Mouse (Mus musculus) regulatory T cell (primary cell): ENCODE measurements around the gene Cdk2.

ENCODE experiments used
- in situ Hi-C: fragments of 300-600 bp; cut with MboI, MseI; formaldehyde crosslinking; loops from one replicate; pipeline ENCODE4 v1.15.1; 2025; ENCODE audit warnings: high pct_unique_total_duplicates

Cdk2 gene

DNA sequence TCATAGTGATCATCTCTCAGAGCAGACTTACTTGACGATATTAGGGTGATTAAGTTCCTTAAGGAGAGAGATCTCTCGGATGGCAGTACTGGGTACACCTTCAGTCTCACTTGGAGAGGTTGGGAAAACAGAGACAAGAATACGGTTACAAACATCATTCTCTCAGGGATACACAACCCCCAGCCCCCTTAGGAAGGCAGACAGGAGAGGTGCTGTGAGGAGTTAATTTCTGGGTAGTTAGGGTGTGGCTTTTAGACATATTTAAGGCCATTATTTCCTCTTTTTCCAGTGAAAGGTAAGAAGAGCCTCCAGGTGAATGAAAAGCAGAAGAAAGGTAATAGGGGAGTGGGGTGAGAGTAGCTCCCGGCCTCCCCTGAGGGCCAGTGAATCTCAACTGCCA, 936 bp downstream of the Cdk2 start, which contains the start of gene Pmel:
Gene Pmel, plus strand, starts transcription at position 301 of the 400 bp plus-strand sequence.
- in situ Hi-C loops = no loop called here

DNA sequence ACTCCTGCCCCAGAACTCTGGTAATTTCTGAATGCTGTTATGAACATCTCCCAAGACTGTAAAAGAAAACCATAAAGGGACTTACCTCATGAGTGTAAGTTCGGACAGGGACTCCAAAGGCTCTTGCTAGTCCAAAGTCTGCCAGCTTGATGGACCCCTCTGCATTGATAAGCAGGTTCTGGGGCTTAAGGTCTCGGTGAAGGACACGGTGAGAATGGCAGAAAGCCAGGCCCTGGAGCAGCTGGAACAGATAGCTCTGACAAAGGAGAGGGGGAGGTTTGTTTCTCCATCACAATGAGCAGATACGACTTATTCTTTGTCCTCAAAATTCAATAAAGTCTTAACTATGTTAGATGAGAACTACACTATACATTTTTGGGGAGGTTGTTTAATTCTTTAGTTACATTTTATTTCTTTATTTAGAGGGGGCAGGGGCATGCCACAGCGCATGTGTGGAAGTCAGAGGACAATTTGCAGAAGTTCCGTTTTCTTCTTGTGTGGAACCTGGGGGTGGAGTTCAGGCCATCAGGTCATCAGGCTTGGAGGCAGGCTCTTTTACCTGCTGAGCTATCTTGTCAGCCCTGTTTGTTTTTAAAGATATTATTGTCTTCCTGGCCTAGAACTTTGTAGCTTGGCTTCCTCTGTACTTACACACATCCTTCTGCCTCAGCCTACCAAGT, 2.4 kb downstream of the Cdk2 start:
- in situ Hi-C loops = no loop called here

DNA sequence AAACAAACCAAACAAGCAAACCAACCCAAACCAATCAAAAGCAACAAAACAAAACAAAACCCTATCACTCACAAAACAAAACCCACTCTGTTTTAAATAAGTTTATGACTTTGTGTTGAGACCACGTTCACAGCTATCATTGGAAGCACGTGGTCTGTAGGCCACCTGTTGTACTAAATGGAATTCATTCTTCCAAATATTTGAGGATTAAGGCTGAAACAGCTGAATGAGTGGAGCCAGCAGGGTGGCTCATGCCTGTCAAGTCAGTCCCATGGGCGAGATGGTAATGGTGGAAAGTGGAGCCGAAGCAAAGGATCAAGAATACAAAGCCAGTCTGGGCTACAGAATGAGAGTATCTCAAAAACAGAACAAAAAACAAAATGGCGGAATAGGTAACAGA, 4.1 kb downstream of the Cdk2 start:
- in situ Hi-C loops = no loop called here

DNA sequence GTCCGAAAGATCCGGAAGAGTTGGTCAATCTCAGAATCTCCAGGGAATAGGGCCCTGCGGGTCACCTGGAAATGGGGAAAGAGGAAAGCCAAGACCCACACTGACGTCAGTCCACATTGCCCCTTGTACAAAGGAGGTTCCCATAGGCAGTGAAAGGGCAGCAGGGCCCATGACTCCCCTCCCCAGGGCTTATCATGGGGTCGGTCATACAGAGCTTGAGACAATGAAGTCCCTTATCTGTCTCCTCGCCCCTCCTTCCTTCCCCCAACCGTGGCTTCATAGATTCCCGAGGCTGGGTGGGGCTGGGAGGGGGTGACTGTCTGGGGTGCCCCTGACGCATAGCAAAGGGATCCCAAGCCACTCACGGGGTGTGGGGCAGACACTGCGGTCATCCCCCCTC, 5.2 kb downstream of the Cdk2 start:
- in situ Hi-C loops = no loop called here

DNA sequence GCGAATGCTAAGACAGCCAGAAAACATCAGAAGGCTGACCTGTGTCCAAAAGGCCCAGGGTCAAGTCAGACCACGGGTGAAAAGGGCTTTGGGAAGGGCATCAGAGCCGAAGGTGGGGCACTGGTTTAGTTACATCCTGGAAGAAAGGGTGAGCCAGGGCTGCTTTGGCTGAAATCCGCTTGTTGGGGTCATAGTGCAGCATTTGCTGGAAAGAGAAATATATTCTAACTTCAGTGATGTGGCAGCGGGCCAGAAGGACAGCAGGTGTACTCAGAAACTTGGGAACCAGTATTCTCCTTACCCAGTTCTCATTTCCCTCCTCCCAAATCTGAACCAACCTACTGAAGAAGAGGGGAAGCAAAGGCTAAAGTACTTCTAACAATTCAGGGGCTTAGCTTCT, 5.8 kb downstream of the Cdk2 start:
- in situ Hi-C loops = no loop called here

DNA sequence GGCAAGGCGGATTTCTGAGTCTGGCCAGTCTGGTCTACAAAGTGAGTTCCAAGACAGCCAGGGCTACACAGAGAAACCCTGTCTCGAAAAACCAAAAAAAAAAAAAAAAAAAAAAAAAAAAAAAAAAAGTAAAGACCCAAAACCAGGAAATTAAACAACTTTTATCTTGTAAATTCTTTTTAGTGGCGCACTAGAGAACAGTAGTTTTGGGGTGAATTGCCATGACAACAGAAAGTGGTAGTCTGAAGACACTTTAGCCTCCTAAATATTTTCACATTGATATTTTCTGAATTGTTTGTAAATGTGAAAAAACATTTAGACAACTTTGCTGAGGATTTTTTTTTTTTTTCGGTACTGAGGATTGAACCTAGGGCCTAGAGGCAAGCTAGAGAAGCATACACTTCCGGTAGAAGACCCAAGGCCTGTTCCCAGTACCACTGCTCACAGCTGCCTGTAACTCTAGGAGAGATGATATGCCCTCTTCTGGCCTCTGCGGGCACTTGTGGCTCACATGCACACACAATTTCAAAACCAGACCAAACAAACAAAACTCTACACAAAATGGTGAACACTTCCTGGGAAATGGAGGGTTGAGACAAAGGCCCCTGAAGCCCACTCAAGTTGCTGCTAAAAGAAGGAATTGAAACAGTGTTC, 7.6 kb downstream of the Cdk2 start:
- in situ Hi-C loops = no loop called here

DNA sequence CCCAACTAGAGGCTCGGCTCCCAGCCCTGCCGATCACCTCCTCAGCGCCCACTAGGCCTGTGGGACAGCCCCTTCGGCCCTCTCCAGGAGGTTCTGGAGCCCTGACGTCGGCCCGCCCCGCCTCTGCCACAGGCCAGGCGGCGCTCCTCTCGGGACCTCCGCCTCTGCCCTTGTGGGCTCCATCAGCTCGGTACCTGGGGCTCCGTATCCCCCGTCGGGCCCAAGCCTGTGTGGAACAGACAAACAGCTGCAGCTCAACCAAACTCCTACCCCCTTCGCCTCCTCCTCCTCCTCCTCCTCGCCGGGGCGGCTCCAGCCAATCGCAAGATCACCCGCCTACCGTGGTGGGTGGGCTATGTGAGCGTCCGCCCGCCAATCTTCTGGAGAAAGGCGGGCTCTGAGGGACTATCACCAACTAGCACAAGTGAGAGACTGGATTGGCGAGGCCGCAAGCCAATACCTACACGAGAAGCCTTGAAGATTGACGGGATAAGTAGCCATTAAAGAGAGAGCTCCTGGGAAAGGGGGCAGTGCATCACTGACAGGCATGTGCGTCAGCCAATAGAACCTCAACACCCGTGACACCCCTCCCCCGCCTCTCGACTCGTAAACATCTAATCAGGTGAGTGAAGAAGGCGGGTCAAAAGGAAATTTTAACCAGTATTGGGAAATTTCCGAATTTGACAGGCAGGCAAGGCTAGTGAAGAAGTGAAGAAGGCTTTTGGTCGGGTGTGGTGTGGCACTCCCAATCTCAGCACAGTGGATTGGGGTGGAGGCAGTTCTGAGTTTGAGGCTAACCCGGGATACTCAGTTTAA, 8.6 kb downstream of the Cdk2 start, which contains the start of gene Rab5b:
Gene Rab5b, minus strand, starts transcription at position 273 of the 816 bp plus-strand sequence.
- in situ Hi-C loops = no loop called here

DNA sequence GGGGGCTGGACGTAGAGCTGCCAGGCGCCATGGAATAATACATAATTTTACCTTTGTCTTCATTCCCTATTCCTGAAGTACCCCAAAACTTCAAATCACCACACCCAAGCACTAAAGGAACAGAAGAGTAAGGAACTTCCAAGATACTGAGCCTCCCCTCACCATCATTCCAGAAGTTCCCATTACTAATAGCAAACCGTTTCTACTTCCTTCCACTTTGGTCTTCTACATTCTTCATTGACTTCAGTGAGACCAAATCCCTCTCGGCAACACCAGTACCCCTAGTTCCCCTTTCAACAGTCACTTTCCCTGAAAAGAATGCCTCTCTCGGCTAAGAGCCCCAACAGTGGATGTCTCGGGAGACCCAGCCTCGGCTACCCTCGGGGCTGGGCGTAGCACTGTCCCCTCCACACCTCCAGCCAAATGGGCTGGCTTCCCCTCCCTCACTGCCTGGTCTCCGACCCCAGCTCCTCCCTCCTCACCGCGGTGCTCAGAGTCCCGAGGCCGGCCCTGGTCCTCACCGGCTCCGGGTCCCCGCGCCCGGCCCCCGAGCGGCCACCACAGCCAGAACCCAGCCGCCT, 9.3 kb downstream of the Cdk2 start:
- in situ Hi-C loops = no loop called here

DNA sequence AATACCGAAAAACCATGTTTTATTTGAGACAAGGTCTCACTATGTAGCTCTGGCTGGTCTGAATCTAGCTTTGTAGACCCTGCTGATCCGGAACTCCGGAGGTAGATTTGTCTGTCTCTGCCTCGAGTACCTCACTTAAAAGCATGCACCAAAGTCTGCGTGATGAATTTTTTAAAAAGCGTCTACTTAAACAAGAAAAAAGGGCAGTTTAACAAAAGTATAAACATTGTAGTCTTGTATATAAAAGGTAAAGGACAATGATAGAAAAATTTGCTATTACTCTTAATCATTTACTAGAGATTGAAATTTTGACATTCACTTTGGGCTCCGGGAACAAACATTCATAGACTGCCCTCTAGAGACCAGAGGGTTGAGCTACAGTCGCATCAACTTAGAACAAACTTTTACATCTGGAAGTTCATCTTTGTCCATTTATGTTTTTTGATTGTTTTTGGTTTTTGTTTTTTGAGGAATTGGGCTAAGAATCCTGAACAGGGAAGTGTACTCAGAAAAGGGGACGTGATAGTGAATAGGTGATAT, 30.3 kb downstream of the Cdk2 start:
- in situ Hi-C loops = loop anchor here (5.0 kb wide), 1 partner anchor 47 kb away; the partner anchor contains the start of gene Rps26

DNA sequence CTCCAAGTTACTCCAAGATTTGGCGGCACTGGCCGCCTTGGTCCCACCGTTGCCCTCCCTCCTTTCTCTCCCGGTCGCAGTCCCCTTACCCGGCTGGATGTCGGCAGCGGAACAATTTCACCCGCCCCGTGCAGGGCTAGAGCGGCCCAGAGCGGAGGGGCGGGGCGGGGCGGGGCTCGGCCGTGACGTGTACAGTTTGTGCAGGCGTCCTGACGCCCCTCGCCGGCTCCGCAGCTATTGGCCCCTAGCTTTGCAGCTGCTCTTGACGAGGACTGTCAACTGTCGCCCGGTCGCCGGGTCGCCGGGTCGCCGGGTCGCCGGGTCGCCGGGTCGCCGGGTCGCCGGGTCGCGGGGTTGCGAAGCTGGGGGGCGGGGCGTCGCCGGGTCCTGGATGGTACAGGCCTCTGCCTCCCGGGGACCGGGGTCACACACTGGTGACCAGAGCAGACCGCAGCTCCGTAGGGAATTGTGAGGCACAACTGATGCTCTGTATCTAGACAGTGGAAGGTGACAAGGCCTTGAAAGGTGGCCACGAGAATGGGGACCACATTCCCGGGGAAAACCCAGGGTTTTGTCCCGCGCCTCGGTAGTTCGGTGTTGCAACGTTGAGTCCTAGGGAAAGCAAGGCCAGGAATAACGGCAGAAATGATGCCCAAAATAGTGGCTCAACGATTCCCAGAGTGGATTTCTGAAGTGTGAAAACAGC, 30.9 kb downstream of the Cdk2 start, which contains the start of gene Suox:
Gene Suox, minus strand, starts transcription at position 311 of the 706 bp plus-strand sequence.
- in situ Hi-C loops = loop anchor here (5.0 kb wide), 1 partner anchor 47 kb away; the partner anchor contains the start of gene Rps26

DNA sequence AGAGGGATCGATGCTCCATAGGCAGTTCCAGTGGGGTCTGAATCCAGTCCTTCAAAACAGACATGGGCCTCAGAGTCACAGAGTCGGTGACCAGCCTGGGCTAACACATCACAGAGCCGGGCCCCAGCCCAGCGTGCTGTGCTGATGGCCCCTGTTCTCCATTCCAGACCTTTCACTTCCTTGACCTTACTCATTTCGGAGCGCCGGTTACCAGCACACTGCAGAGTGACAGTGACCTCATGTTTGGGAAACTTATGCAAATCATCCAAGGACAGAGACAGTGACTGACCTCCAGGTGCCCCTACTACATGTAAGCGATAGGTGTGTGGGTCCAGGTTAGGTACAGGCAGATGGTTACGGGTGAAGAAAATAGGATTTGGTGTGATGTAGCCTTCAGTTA, 33.7 kb downstream of the Cdk2 start:
- in situ Hi-C loops = loop anchor here (5.0 kb wide), 1 partner anchor 44 kb away; the partner anchor contains the start of gene Rps26

DNA sequence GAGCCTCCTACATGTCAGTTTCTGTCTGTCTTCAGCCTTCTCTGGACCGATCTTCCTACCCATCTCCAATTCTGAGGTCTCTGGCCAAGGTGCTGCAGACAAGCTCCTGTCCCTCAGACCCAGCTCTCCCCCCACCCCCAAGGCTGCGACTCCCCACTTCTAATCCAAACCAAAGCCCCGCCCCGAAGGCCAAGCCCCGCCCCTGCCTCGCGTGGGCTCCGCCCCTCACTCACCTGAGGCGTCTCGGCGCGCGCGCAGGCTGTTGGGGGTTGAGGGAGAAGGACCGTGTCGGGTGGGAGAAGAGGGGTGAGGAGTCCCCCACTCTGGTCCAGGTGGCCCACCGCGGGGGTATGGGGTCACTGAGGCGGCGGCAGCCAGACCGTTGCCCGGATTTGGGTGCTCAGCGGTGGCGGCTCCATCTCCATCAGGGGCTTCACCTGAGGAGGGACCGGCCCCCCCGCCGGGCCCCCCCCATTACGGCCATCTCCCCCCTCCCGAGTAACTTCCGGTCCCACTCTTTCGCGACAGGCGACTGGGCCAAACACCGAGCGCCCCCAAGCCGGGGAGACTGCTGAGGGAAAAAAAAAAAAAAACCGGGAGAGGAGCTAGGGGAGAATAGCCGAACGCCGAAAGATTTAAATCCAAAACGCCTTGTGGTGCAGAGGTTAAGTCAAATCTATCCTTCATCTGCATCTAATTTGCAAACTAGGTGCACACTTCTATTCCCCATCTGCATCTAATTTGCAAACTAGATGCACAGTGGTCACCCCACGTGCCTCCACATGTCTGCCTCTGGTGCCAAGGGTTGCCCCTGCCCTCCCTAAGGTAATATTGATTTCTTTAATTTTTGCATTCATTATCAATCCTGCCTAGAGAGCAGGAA, 35.8 kb downstream of the Cdk2 start:
- in situ Hi-C loops = no loop called here

DNA sequence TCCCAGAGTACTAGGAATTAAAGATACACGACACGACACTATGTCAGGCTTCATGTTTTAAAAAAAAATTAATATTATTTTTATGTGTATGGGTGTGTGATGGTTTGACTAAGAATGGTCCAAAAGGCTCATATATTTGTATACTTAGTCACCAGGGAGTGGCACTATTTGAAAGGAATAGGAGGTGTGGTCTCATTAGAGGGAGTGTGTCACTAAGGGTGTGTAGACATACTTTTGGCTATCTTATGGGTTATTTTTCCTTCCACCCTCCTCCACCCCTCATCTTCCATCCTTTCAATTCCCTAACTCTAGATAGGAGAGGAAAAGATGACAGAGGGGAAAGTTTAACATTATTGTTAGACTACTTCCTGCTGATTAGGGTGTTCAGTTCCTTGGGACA, 39.0 kb downstream of the Cdk2 start:
- in situ Hi-C loops = no loop called here

DNA sequence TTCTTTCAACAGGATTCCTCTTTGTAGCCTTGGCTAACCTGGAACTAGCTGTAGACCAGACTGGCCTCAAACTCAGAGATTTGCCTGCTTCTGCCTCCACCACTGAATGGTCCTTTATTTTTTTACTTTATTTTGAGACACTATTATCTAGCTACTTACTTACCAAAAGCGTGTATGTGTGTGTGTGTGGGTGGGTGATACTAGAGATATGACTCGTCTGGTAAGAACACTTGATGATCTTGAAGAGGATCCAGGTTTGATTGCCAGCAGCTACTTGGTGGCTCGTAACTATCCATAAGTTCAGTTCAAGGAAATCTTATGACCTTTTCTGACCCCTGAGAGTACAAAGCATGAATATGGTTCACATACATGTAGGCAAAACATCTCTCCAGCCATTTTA, 39.5 kb downstream of the Cdk2 start:
- in situ Hi-C loops = no loop called here

DNA sequence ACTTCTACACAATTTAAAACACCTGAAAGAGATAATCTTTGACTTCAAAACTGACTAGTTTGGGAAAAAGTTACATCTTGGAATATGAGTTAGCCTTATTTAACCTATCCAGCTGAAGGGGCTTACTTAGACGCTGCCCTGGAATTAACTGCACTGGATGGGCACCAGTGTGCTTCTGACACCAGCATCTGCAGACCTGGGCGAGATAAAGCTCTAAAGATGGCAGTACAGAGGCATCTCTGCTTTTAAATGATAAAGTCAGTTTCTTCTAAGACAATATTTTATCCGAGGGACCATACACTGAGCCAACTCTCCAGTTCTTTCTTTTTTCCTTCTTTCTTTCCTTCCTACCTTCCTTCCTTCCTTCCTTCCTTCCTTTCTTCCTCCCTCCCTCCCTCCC, 40.0 kb downstream of the Cdk2 start:
- in situ Hi-C loops = no loop called here

DNA sequence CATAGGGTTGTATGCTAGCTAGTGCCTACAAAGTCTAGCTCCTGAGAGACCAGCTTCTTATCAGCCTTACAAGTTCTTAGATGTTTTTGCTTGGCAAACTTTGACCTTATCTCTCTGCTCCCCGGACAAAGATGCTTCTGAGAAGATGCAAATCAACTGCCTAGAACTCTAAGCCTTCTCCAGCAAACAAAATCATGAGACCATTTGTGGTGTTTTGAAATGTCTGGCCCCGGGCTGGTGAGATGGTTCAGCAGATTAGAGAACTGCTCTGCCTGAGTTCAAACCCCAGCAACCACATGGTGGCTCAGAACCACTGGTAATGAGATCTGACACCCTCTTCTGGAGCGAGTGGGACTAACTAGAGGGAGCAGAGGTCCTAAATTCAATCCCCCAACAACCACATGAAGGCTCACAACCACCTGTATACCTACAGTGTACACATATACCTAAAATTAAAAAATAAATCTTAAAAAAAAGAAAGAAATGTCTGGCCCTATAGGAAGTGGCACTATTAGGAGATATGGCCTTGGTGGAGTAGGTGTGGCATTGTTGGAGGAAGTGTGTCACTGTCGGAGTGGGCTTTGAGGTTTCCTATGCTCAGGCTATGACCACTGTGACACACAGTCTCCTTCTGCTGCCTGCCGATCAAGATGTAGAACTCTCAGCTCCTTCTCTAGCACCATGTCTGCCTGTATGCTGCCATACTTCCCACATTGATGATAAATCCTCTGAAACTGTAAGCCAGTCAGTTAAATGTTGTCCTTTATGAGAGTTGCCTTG, 41.2 kb downstream of the Cdk2 start:
- in situ Hi-C loops = no loop called here

DNA sequence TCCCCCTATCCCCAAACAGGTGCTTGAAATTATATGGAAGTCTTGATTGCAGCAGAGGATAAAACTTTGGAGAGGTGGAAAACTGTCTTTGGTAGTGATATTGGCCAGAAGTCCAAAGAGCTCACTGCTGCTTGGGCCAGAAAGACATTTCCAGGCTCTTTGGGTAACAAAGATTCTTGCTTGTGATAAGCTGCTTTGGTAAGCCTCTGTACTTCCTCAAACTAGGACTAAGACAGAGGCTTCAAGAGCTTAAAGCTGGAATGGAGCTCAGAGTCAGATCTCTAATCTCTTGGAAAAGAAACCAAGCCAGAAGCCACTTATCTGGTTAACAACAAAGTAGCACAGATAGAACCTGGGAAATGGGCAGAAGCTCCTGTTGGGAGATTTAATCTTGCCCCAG, 42.4 kb downstream of the Cdk2 start:
- in situ Hi-C loops = no loop called here

DNA sequence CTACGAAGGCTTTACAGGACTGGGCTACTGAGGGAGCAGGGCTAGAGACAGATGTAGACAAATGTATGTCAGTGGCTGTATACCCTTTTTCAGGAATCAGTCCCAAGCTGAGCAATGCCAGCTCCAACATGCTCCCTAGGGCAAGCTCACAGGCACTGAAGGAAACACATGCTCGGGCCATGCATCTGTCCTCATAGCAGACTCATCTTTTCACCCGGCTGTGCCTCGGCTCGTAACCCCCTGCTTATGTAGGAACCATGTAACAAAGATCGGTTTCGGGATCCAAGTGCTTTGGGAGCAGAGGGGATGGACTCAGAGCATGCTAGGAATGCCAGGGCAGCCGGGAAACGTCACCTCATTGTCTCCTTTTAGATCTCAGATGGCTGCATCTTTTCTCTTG, 45.3 kb downstream of the Cdk2 start:
- in situ Hi-C loops = no loop called here

DNA sequence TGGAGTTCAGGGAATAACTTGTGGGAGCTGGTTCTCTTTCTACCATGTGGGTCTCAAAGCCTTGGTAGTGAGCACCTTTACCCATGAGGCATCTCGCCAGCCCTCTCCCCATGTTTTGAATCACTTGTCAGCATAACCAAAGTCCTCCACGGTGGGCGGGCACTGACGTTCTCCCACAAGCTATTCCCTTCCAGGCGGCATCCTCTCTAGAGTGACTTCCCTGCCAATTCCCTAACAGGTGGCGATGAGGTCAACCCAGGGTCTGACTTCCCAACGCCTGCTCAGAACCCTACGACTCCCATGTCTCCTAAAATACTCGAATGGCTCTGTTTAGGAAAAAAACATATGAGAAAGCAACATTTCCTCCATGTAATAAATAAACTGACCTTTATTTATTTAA, 47.0 kb downstream of the Cdk2 start:
- in situ Hi-C loops = no loop called here
